Mouse (Mus musculus): ENCODE measurements around the gene Gm5105. TPM values are rescaled to one million over a fixed set of nuclear protein-coding genes. Genes with fewer than 3 reads are reported as not detected.

Gm5105 gene
- total RNA-seq, 1 experiment from 2014 or later, result not detected

Other genes with a start within 250 kb of the Gm5105 start
- 741 and 1,055 TPM in 2 replicates for gene H2afz, start 202.9 kb downstream of the Gm5105 start, total RNA-seq (2017)
- 7.4 and 8.5 TPM in 2 replicates for gene Dnajb14, start 199.7 kb downstream of the Gm5105 start, total RNA-seq (2017)
- 56.7 and 70.8 TPM in 2 replicates for gene Lamtor3, start 148.9 kb downstream of the Gm5105 start, total RNA-seq (2017)
- 387 and 417 TPM in 2 replicates for gene Dapp1, start 85.8 kb downstream of the Gm5105 start, total RNA-seq (2017)
- not detected in 2 replicates for gene 1110002E22Rik, start 2.3 kb downstream of the Gm5105 start, total RNA-seq (2017)
- gene Trmt10a, start 76.1 kb upstream of the Gm5105 start, total RNA-seq (2017), result 9.6 and 28.1 TPM in 2 replicates
- 1.2 and 4.3 TPM in 2 replicates for gene Mttp, start 77.6 kb upstream of the Gm5105 start, total RNA-seq (2017)
- not detected in 2 replicates for gene 4930579F01Rik, start 126.4 kb upstream of the Gm5105 start, total RNA-seq (2017)
- not detected in 2 replicates for gene Adh7, start 150.4 kb upstream of the Gm5105 start, total RNA-seq (2017)
- gene Adh1, start 193.6 kb upstream of the Gm5105 start, total RNA-seq (2017), result not detected in 2 replicates
- not detected in 2 replicates for gene Adh6a, start 245.9 kb upstream of the Gm5105 start, total RNA-seq (2017)